Mouse (Mus musculus): ENCODE measurements at regions not wholly inside any gene's neighbourhood (a gene's known extent, or its start where the extent isn't known, plus 50 kb on each side); places are given as distances from the start of the nearest gene placed in this dataset.
"Not testable (repeated sequence)": the region's sequence is repeated elsewhere in the genome, so short reads cannot be mapped to it uniquely, and the experiment has no call there.

- no peak for DNase-seq (ENCODE audit: low spot score in 2 of 2)
Observed at GRCm38 (mm10) chr2:63706643-63707042, 391.2 kb downstream of the Fign start.

GRCm38 (mm10) chr2:63706183-63706582 is 391.7 kb downstream of the Fign start:
- no peak for DNase-seq (ENCODE audit: low spot score in 2 of 2)

GRCm38 (mm10) chr2:63702333-63703096 is 395.3 kb downstream of the Fign start:
- DNase-seq (ENCODE audit: low spot score in 2 of 2), result peak; percentile 13 to 26

GRCm38 (mm10) chr2:63701861-63702260 is 396.0 kb downstream of the Fign start:
- no peak for DNase-seq (ENCODE audit: low spot score in 2 of 2)

DNA sequence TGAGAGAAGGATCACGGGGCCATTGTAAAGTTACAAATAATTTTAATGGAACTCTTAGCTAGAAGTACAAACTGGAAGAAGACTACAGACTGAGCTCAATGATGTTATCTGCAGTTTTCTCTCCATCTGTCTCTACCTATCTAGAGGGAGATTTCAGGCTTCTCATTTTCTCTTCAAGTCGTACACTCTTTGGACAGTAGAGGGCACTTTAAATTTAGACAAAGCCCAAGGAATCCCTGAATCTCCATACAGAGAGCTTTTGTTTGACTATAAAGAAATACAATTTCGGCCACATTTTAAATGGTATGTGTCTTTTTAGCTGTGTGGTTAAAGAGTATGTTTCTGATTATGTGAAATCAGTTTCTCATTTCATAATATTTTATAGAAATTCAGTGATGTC is 397.6 kb downstream of the Fign start:
- DNase-seq (ENCODE audit: low spot score in 2 of 2), result peak in 1 of 2 experiments; percentile 28

GRCm38 (mm10) chr2:63669700-63670099 is 428.1 kb downstream of the Fign start:
- DNase-seq (ENCODE audit: low spot score in 2 of 2), result no peak

- DNase-seq (ENCODE audit: low spot score in 2 of 2), result no peak
Observed at GRCm38 (mm10) chr2:63668784-63669183, 429.1 kb downstream of the Fign start.

DNA sequence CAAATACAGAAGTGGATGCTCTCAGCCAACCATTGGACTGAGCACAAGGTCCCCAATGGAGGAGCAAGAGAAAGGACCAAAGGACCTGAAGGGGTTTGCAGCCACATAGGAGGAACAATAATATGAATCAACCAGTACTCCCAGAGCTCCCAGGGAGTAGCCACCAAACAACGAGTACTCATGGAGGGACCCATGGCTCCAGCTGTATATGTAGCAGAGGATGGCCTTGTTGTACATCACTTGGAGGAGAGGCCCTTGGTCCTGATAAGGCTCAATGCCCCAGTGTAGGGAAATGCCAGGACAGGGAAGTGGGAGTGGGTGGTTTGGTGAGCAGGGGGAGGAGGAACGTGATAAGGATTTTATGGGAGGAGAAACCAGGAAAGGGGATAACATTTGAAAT is 437.9 kb downstream of the Fign start:
- DNase-seq (ENCODE audit: low spot score in 2 of 2), result not testable (repeated sequence)

Data from frontal cortex, postnatal 36 days (tissue).